In genomic region chr9:58066731-58067095, GRCm38 (mm10) we compare ENCODE assay signal across 14 mouse cellular contexts. TPM values are rescaled to one million over a fixed set of nuclear protein-coding genes. Genes with fewer than 3 reads are reported as not detected.
DNase-seq lines count a peak whose midpoint lies in the region; ATAC-seq and TF ChIP-seq lines count a peak whose summit lies in the region.
"Had no signal": no experiment of that assay in that cellular context is flagged by ENCODE, and none has a peak within 500 bp of the region (broad histone marks: within the 10 kb centered on the region; RNA-seq: fewer than 3 reads in every experiment).

No protein-coding gene starts in this region.

- WGBS in lung, embryonic 14.5 days, result 63% methylated on average over 6 of the region's 6 CpGs
- WGBS in lung, adult 2 months, result 55% methylated on average over 6 of the region's 6 CpGs
- WGBS in limb, embryonic 14.5 days, result 66% methylated on average over 6 of the region's 6 CpGs

- no peaks in the 10 kb centered on the region for H3K36me3 ChIP-seq in lung, embryonic 14.5 days (ENCODE audit: insufficient read depth)
- H3K36me3 ChIP-seq in limb, embryonic 14.5 days (ENCODE audit: control insufficient read depth, insufficient read depth, low read length), result no peaks in the 10 kb centered on the region
- H3K36me3 ChIP-seq: lung, embryonic 15.5 days had no signal

- DNase-seq in lung, embryonic 14.5 days, result peak; percentile 76
- DNase-seq in lung, adult 2 months, result no peak
- peak; percentile 70 to 81 for DNase-seq in frontal cortex, postnatal 10 days (ENCODE audit: low spot score in 2 of 2)
- DNase-seq in limb, embryonic 14.5 days (ENCODE audit: low spot score), result peak; percentile 24
- DNase-seq in telencephalon, adult 2 months (ENCODE audit: low read depth, low spot score), result peak; percentile 89
- DNase-seq in gastrocnemius, postnatal 10 days, result no peak
- no peak for DNase-seq in gastrocnemius, postnatal 4 days (ENCODE audit: low spot score in 2 of 2)
- DNase-seq: adrenal gland, adult 2 months; kidney, adult 9 months had no signal

- H3K9ac ChIP-seq in lung, embryonic 14.5 days, result no peak overlapping the region
- no peak overlapping the region for H3K9ac ChIP-seq in limb, embryonic 14.5 days (ENCODE audit: low read depth, low read length, severe bottlenecking)
- H3K9ac ChIP-seq: lung, embryonic 15.5 days had no signal

- ATAC-seq in lung, embryonic 14.5 days (ENCODE audit: insufficient read depth), result peak; percentile 58; the same call in 1 of the 2 replicates
- ATAC-seq in limb, embryonic 14.5 days (ENCODE audit: low FRiP score, low read depth), result no peak
- ATAC-seq in monocyte, adult 5-6 weeks (replicated peaks; ENCODE audit: insufficient number of reproducible peaks, low FRiP score, low TSS enrichment, poor library complexity, severe bottlenecking), result no peak

- TF ChIP-seq POLR2A in lung, adult 2 months (IDR thresholded peaks at IDR 0.05; ENCODE audit: borderline replicate concordance, extremely low read depth, low read depth, low read length), result no peak
- no peak for TF ChIP-seq POLR2A in limb, embryonic 14.5 days (IDR thresholded peaks at IDR 0.05; ENCODE audit: borderline replicate concordance, extremely low read depth, insufficient read depth, insufficient read length)

- H3K4me2 ChIP-seq in lung, embryonic 14.5 days, result no peak overlapping the region
- H3K4me2 ChIP-seq in limb, embryonic 14.5 days (replicated peaks; ENCODE audit: low read depth, low read length, severe bottlenecking), result no peak overlapping the region
- H3K4me2 ChIP-seq: lung, embryonic 15.5 days had no signal

- no peak overlapping the region for H3K27ac ChIP-seq in lung, embryonic 14.5 days (ENCODE audit: low read depth)
- no peak overlapping the region for H3K27ac ChIP-seq in limb, embryonic 14.5 days (replicated peaks; ENCODE audit: low read depth, low read length)
- H3K27ac ChIP-seq: lung, embryonic 15.5 days had no signal

- H3K27me3 ChIP-seq in lung, embryonic 14.5 days (ENCODE audit: insufficient read depth, low read length), result no peaks in the 10 kb centered on the region
- no peaks in the 10 kb centered on the region for H3K27me3 ChIP-seq in limb, embryonic 14.5 days (ENCODE audit: control insufficient read depth, insufficient read depth, low read length)

- no peak overlapping the region for H3K4me3 ChIP-seq in lung, embryonic 14.5 days (ENCODE audit: low read depth, low read length)
- H3K4me3 ChIP-seq in lung, adult 2 months (replicated peaks; ENCODE audit: extremely low read depth, low read depth, low read length), result no peak overlapping the region
- no peak overlapping the region for H3K4me3 ChIP-seq in limb, embryonic 14.5 days (replicated peaks; ENCODE audit: low read length)
- H3K4me3 ChIP-seq: lung, embryonic 15.5 days had no signal

- no peaks in the 10 kb centered on the region for H3K9me3 ChIP-seq in lung, embryonic 14.5 days (ENCODE audit: low read depth, low read length)
- H3K9me3 ChIP-seq in limb, embryonic 14.5 days (ENCODE audit: control insufficient read depth, low read length), result no peaks in the 10 kb centered on the region
- H3K9me3 ChIP-seq: lung, embryonic 15.5 days had no signal

- no peak for TF ChIP-seq CTCF in lung, embryonic 14.5 days (IDR thresholded peaks at IDR 0.05; ENCODE audit: low read depth)
- TF ChIP-seq CTCF in lung, adult 2 months (IDR thresholded peaks at IDR 0.05; ENCODE audit: insufficient read depth, low read length), result no peak

- H3K4me1 ChIP-seq in lung, embryonic 14.5 days (ENCODE audit: insufficient read depth), result 0 out of 2 replicates have a peak, but pooled peaks cover 4% of the 10 kb centered on the region
- H3K4me1 ChIP-seq in lung, adult 2 months (ENCODE audit: control insufficient read depth, insufficient read depth, low read length), result no peaks in the 10 kb centered on the region
- peaks cover 14% of the 10 kb centered on the region for H3K4me1 ChIP-seq in limb, embryonic 14.5 days (ENCODE audit: control insufficient read depth, insufficient read depth, low read length)

RNA-seq across cellular contexts. Expression of gene Stra6, which starts 3.1 kb away (rescaled TPM):
- polyA plus RNA-seq in lung, embryonic 14.5 days (2014; fragmentation: Nextera tagmentation; extraction: Ambion mirVana), result 3.4 and 4.0 TPM in 2 replicates
- polyA plus RNA-seq in lung, adult 2 months (2012; rRNA removed), result 0.65 and 0.68 TPM in 2 replicates
- 22.0 and 33.8 TPM in 2 replicates for polyA plus RNA-seq in limb, embryonic 14.5 days (2012; rRNA removed)
- 13.1 and 16.6 TPM in 2 replicates for polyA plus RNA-seq in limb, embryonic 14.5 days (2014; fragmentation: Nextera tagmentation; extraction: Ambion mirVana)
- total RNA-seq in gastrocnemius, postnatal 10 days (2021), result under 1 TPM; 0.25 to 0.40 TPM
- total RNA-seq in gastrocnemius, postnatal 4 days (2021), result 1 to 10 TPM in 1 of 2 experiments, under 1 TPM in 1; 0.74 to 1.1 TPM
- total RNA-seq in monocyte, adult 5-6 weeks (2017), result not detected in 3 replicates
- total RNA-seq: neutrophil, adult 5-6 weeks had no signal

RNA-seq across cellular contexts. Expression of gene Ccdc33, which starts 51.9 kb away (rescaled TPM):
- not detected in 2 replicates for polyA plus RNA-seq in lung, embryonic 14.5 days (2014; fragmentation: Nextera tagmentation; extraction: Ambion mirVana)
- polyA plus RNA-seq in lung, adult 2 months (2012; rRNA removed), result 7.8 and 8.5 TPM in 2 replicates
- 0.11 and 0.24 TPM in 2 replicates for polyA plus RNA-seq in limb, embryonic 14.5 days (2012; rRNA removed)
- 0.44 TPM in 1 of 2 replicates, not detected in the other for polyA plus RNA-seq in limb, embryonic 14.5 days (2014; fragmentation: Nextera tagmentation; extraction: Ambion mirVana)
- total RNA-seq in gastrocnemius, postnatal 10 days (2021), result not detected
- not detected for total RNA-seq in gastrocnemius, postnatal 4 days (2021)
- not detected in 3 replicates for total RNA-seq in monocyte, adult 5-6 weeks (2017)
- total RNA-seq: neutrophil, adult 5-6 weeks had no signal
- polyA plus RNA-seq: heart, postnatal 0 days; stomach, embryonic 16.5 days had no signal

Comparison
In these comparisons a context has a peak if more than half of its experiments do, and no peak if none do; other contexts are left out.
1. DNase-seq: peak in lung, embryonic 14.5 days (single experiment), frontal cortex, postnatal 10 days (2 of 2), limb, embryonic 14.5 days (single experiment) and telencephalon, adult 2 months (single experiment); none in lung, adult 2 months (single experiment), gastrocnemius, postnatal 10 days (single experiment) and gastrocnemius, postnatal 4 days (0 of 2).